In the genomic region with DNA sequence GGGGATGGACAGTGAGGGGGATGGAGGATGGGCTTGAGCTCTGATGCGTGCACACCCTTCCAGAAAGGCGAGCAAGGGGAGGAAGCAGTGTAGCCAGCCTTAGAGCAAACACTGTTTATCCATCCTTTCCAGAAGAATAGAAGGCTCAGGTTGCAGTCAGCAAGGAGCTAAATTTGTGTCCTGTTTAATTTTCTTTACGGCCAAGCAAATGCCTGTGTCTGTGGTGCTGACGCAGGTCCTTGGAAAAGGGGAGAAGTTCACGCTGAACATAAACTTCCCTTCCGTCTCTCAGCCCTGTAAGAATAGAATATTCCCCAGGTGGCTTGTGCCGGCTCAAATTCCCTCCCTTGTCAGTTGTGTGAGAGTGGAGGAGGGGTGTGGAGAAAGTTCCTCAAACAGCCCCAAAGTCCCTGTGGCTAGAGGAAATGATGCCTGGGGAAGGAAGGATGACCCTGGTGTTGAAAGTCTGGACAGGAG, we compare ENCODE assay signal across 10 mouse cellular contexts. TPM values are rescaled to one million over a fixed set of nuclear protein-coding genes. Genes with fewer than 3 reads are reported as not detected.
DNase-seq lines count a peak whose midpoint lies in the region; ATAC-seq and TF ChIP-seq lines count a peak whose summit lies in the region.
"Had no signal": no experiment of that assay in that cellular context is flagged by ENCODE, and none has a peak within 500 bp of the region (broad histone marks: within the 10 kb centered on the region; RNA-seq: fewer than 3 reads in every experiment).

No protein-coding gene starts in this region.

- H3K27me3 ChIP-seq in kidney, postnatal 0 days (ENCODE audit: insufficient read depth, low read length) = no peaks in the 10 kb centered on the region
- H3K27me3 ChIP-seq in embryonic facial prominence, embryonic 10.5 days (replicated peaks; ENCODE audit: low read depth, poor library complexity, severe bottlenecking) = no peaks in the 10 kb centered on the region
- H3K27me3 ChIP-seq in heart, postnatal 0 days (ENCODE audit: control insufficient read depth, insufficient read depth, low read length) = no peaks in the 10 kb centered on the region
- H3K27me3 ChIP-seq in myocyte (ENCODE audit: control insufficient read depth, insufficient read depth, insufficient read length) = no peaks in the 10 kb centered on the region
- H3K27me3 ChIP-seq: hindbrain, embryonic 15.5 days had no signal

- H3K9ac ChIP-seq in kidney, postnatal 0 days (ENCODE audit: low read depth, low read length) = 0 out of 2 replicates have a peak overlapping the region, but pooled peaks have one; percentile 32
- no peak overlapping the region for H3K9ac ChIP-seq in heart, postnatal 0 days (replicated peaks; ENCODE audit: low read depth, low read length)
- H3K9ac ChIP-seq: hindbrain, embryonic 15.5 days had no signal

- DNase-seq in kidney, postnatal 0 days (ENCODE audit: low spot score) = peak; percentile 93
- no peak for DNase-seq in kidney, adult 8-10 months
- DNase-seq in embryonic facial prominence, embryonic 10.5 days (ENCODE audit: low spot score) = peak; percentile 72
- DNase-seq in heart, postnatal 0 days (ENCODE audit: low spot score) = peak; percentile 23
- no peak for DNase-seq in ovary, postnatal 14 days (ENCODE audit: low spot score)
- no peak for DNase-seq in adrenal gland, postnatal 14 days
- no peak for DNase-seq in ovary, postnatal 10 days (ENCODE audit: low spot score)

- no peaks in the 10 kb centered on the region for H3K79me2 ChIP-seq in myocyte (ENCODE audit: control insufficient read depth, insufficient read depth)

- no peak for TF ChIP-seq POLR2A in myocyte (IDR thresholded peaks at IDR 0.05; ENCODE audit: insufficient read length, low read depth)

- H3K4me2 ChIP-seq in kidney, postnatal 0 days (ENCODE audit: low read length) = no peak overlapping the region
- no peak overlapping the region for H3K4me2 ChIP-seq in heart, postnatal 0 days (ENCODE audit: low read depth, low read length)
- peak overlapping the region; percentile 47 for H3K4me2 ChIP-seq in myocyte (ENCODE audit: low read depth)
- H3K4me2 ChIP-seq: hindbrain, embryonic 15.5 days had no signal

- H3K9me3 ChIP-seq in kidney, postnatal 0 days (replicated peaks; ENCODE audit: low read length) = no peaks in the 10 kb centered on the region
- H3K9me3 ChIP-seq in embryonic facial prominence, embryonic 10.5 days = no peaks in the 10 kb centered on the region
- H3K9me3 ChIP-seq in heart, postnatal 0 days (replicated peaks; ENCODE audit: control insufficient read depth, low read length) = no peaks in the 10 kb centered on the region
- H3K9me3 ChIP-seq: hindbrain, embryonic 15.5 days had no signal

- TF ChIP-seq CTCF in kidney, postnatal 0 days (IDR thresholded peaks at IDR 0.05; ENCODE audit: low read depth) = no peak
- no peak for TF ChIP-seq CTCF in heart, postnatal 0 days (IDR thresholded peaks at IDR 0.05; ENCODE audit: low read depth)

- H3K27ac ChIP-seq in kidney, postnatal 0 days = peak overlapping the region; percentile 86
- peak overlapping the region; percentile 80 for H3K27ac ChIP-seq in embryonic facial prominence, embryonic 10.5 days (replicated peaks)
- peak overlapping the region; percentile 65 for H3K27ac ChIP-seq in heart, postnatal 0 days (ENCODE audit: low read depth)

- H3K4me1 ChIP-seq in kidney, postnatal 0 days (replicated peaks; ENCODE audit: insufficient read depth, low read length) = peaks cover 8% of the 10 kb centered on the region; the same call in 1 of the 2 replicates
- peaks cover 46% of the 10 kb centered on the region for H3K4me1 ChIP-seq in embryonic facial prominence, embryonic 10.5 days
- 0 out of 2 replicates have a peak, but pooled peaks cover 3% of the 10 kb centered on the region for H3K4me1 ChIP-seq in heart, postnatal 0 days (ENCODE audit: control insufficient read depth, insufficient read depth)

- 2% methylated on average over 7 of the region's 7 CpGs for WGBS in kidney, postnatal 0 days
- 13% methylated on average over 7 of the region's 7 CpGs for WGBS in embryonic facial prominence, embryonic 10.5 days
- 19% methylated on average over 7 of the region's 7 CpGs for WGBS in heart, postnatal 0 days

- H3K4me3 ChIP-seq in kidney, postnatal 0 days (replicated peaks; ENCODE audit: low read depth, low read length) = no peak overlapping the region
- peak overlapping the region; percentile 25; the same call in 1 of the 2 replicates for H3K4me3 ChIP-seq in embryonic facial prominence, embryonic 10.5 days
- H3K4me3 ChIP-seq in heart, postnatal 0 days (ENCODE audit: low read depth, low read length) = no peak overlapping the region
- H3K4me3 ChIP-seq in myocyte = no peak overlapping the region
- H3K4me3 ChIP-seq: hindbrain, embryonic 15.5 days had no signal

- peak; percentile 59 for ATAC-seq in kidney, postnatal 0 days (replicated peaks; ENCODE audit: low FRiP score, low read depth)
- ATAC-seq in heart, postnatal 0 days (ENCODE audit: insufficient read depth, low read depth) = 0 out of 2 replicates have a peak, but pooled peaks have one; percentile 24

- 0 out of 2 replicates have a peak, but pooled peaks cover 4% of the 10 kb centered on the region for H3K36me3 ChIP-seq in kidney, postnatal 0 days (ENCODE audit: insufficient read depth, low read length)
- H3K36me3 ChIP-seq in embryonic facial prominence, embryonic 10.5 days (replicated peaks) = peaks cover 81% of the 10 kb centered on the region
- H3K36me3 ChIP-seq in heart, postnatal 0 days (replicated peaks; ENCODE audit: control insufficient read depth, insufficient read depth, low read length) = no peaks in the 10 kb centered on the region
- no peaks in the 10 kb centered on the region for H3K36me3 ChIP-seq in myocyte (ENCODE audit: control insufficient read depth, insufficient read depth)
- H3K36me3 ChIP-seq: G1E; hindbrain, embryonic 15.5 days had no signal

- no peak for TF ChIP-seq EP300 in heart, postnatal 0 days (IDR thresholded peaks at IDR 0.05; ENCODE audit: low read depth)

- H3ac ChIP-seq in myocyte (ENCODE audit: control insufficient read depth, insufficient read length) = no peak overlapping the region

TF ChIP-seq in myocyte, 11 proteins besides CTCF, POLR2A, EP300 and RAD21:
- TF ChIP-seq MYOD1 (IDR thresholded peaks at IDR 0.05; ENCODE audit: control insufficient read depth in 1 of 3, insufficient read length in 2 of 3, low read depth in 2 of 3) = no peak
- TF ChIP-seq SRF (IDR thresholded peaks at IDR 0.05; ENCODE audit: control insufficient read depth, insufficient read length, low read depth) = no peak
- no peak for TF ChIP-seq E2F4 (IDR thresholded peaks at IDR 0.05; ENCODE audit: insufficient read depth)
- no peak for TF ChIP-seq CEBPB (IDR thresholded peaks at IDR 0.05; ENCODE audit: insufficient read depth, poor library complexity, severe bottlenecking)
- no peak for TF ChIP-seq MYOG (IDR thresholded peaks at IDR 0.05; ENCODE audit: control insufficient read depth in 1 of 3, insufficient read depth in 1 of 3, insufficient read length in 2 of 3, low read depth in 2 of 3)
- TF ChIP-seq POLR2AphosphoS2 (IDR thresholded peaks at IDR 0.05; ENCODE audit: insufficient read length, low read depth) = no peak
- TF ChIP-seq TCF12 (IDR thresholded peaks at IDR 0.05; ENCODE audit: insufficient read depth, poor library complexity, severe bottlenecking) = no peak
TF ChIP-seq in myocyte: peak in this region for 0.

RNA-seq across cellular contexts. Expression of a gene that starts 24.9 kb away (rescaled TPM):
- polyA plus RNA-seq in kidney, postnatal 0 days (2015; fragmentation: Nextera tagmentation; extraction: Ambion mirVana) = 116 and 133 TPM in 2 replicates
- 50.1 and 65.4 TPM in 2 replicates for polyA plus RNA-seq in embryonic facial prominence, embryonic 10.5 days (2016; fragmentation: Nextera tagmentation; extraction: Ambion mirVana)
- 31.3 and 43.1 TPM in 2 replicates for total RNA-seq in heart, postnatal 0 days (2014; rRNA removed; ENCODE audit: low replicate concordance)
- polyA plus RNA-seq in heart, postnatal 0 days (2015; fragmentation: Nextera tagmentation; extraction: Ambion mirVana) = 23.1 and 24.3 TPM in 2 replicates
- 1.8 TPM for polyA plus RNA-seq in myocyte (2012; fragmentation: generic; extraction: Trizol)
- 40.1 and 59.6 TPM in 2 replicates for total RNA-seq in adrenal gland, postnatal 14 days (2021)
- total RNA-seq: G1E had no signal

Comparison
In these comparisons a context has a peak if more than half of its experiments do, and no peak if none do; other contexts are left out.
1. DNase-seq: peak in kidney, postnatal 0 days (single experiment), embryonic facial prominence, embryonic 10.5 days (single experiment) and heart, postnatal 0 days (single experiment); none in kidney, adult 8-10 months (0 of 2), ovary, postnatal 14 days (single experiment), adrenal gland, postnatal 14 days (single experiment) and ovary, postnatal 10 days (single experiment).
2. Peak in every context shown above with its lines, with median percentiles within 50 percentile points of each other: H3K27ac ChIP-seq.